Mouse (Mus musculus) lung, postnatal 0 days (tissue): ENCODE measurements around the gene Esrrb. TPM values are rescaled to one million over a fixed set of nuclear protein-coding genes. Genes with fewer than 3 reads are reported as not detected.

Experiments used
- ATAC-seq: fragments of 200-750 bp; cut with Nextera tagmentation; 2 replicates; pipeline ENCODE4 v1.8.0; 2017; ENCODE audit warnings: moderate library complexity
- DNase-seq: peaks from one replicate; pipeline ENCODE4 v3.0.0-alpha.2; 2016; ENCODE audit warnings: low spot score
- H3K27ac ChIP-seq: fragments of 300-500 bp; sonication (generic); 2 replicates; pipeline ENCODE4 v1.5.1; 2014; ENCODE audit warnings: antibody characterized with exemption, mild to moderate bottlenecking, low read length, mixed read lengths
- H3K27me3 ChIP-seq: fragments of 300-500 bp; sonication (generic); replicated peaks from 2 replicates; pipeline ENCODE4 v1.6.1; 2014; ENCODE audit warnings: low read length, mixed read lengths; ENCODE audit not compliant: insufficient read depth
- H3K36me3 ChIP-seq: fragments of 300-500 bp; sonication (generic); 2 replicates; pipeline ENCODE4 v1.6.1; 2014; ENCODE audit warnings: low read length, mixed read lengths; ENCODE audit not compliant: insufficient read depth
- H3K4me1 ChIP-seq: fragments of 300-500 bp; sonication (generic); 2 replicates; pipeline ENCODE4 v1.6.1; 2014; ENCODE audit warnings: antibody characterized with exemption, low read depth, low read length, mixed read lengths; ENCODE audit not compliant: insufficient read depth
- H3K4me2 ChIP-seq: fragments of 300-500 bp; sonication (generic); replicated peaks from 2 replicates; pipeline ENCODE4 v1.6.1; 2014; ENCODE audit warnings: low read depth, mild to moderate bottlenecking, low read length, moderate library complexity, mixed read lengths
- H3K4me3 ChIP-seq: fragments of 300-500 bp; sonication (generic); 2 replicates; pipeline ENCODE4 v1.5.1; 2014; ENCODE audit warnings: low read depth, low read length
- H3K9ac ChIP-seq: fragments of 300-500 bp; sonication (generic); replicated peaks from 2 replicates; pipeline ENCODE4 v1.6.1; 2014; ENCODE audit warnings: low read depth, mild to moderate bottlenecking
- H3K9me3 ChIP-seq: fragments of 300-500 bp; sonication (generic); 2 replicates; pipeline ENCODE4 v1.6.1; 2016; ENCODE audit warnings: low read length, mixed read lengths
- CTCF ChIP-seq: IDR thresholded peaks from 2 replicates; pipeline ENCODE4 v1.5.1; 2016; ENCODE audit warnings: antibody characterized with exemption, mild to moderate bottlenecking
- EP300 ChIP-seq: IDR thresholded peaks from 2 replicates; pipeline ENCODE4 v1.6.1; 2016; ENCODE audit warnings: antibody characterized with exemption, mild to moderate bottlenecking, control low read depth
- WGBS: fragments of 180-500 bp; shearing (Covaris S2); extraction: QIAGEN DNeasy Blood & Tissue Kit; methylation state at CpG from one replicate; pipeline ENCODE4 v1.1.7; 2014; 5-methylcytosine and 5-hydroxymethylcytosine counted together
- polyA plus RNA-seq: library from polyadenylated mRNA; unstranded; fragments of >200 nt; fragmentation: Nextera tagmentation; extraction: Ambion mirVana; gene quantifications from 2 replicates; pipeline ENCODE4 v1.2.1, GENCODE M21; 2015

The Esrrb gene
- polyA plus RNA-seq, 1 experiment from 2014 or later, result 0.07 TPM

- Histone ChIP-seq H3K4me2 (no peak overlapping the region), H3K4me1 (no peaks in the 10 kb centered on the region), H3K27ac (no peak overlapping the region), H3K4me3 (no peak overlapping the region), H3K36me3 (no peaks in the 10 kb centered on the region), H3K9ac (no peak overlapping the region), H3K27me3 (no peaks in the 10 kb centered on the region), H3K9me3 (no peaks in the 10 kb centered on the region)
- ATAC-seq, result no peak
- WGBS, result 32% methylated on average over 7 of the region's 7 CpGs
- TF ChIP-seq EP300 (no peak), CTCF (no peak)
- no peak for DNase-seq
Measured at GRCm38 (mm10) chr12:86395326-86395725, 34.4 kb downstream of the Esrrb start.

- Histone ChIP-seq H3K4me2 (no peak overlapping the region), H3K4me3 (no peak overlapping the region), H3K27me3 (no peaks in the 10 kb centered on the region), H3K4me1 (no peaks in the 10 kb centered on the region), H3K36me3 (no peaks in the 10 kb centered on the region), H3K9ac (no peak overlapping the region), H3K9me3 (no peaks in the 10 kb centered on the region), H3K27ac (no peak overlapping the region)
- DNase-seq (no peak), ATAC-seq (no peak)
- 21% methylated on average over 8 of the region's 8 CpGs for WGBS
- TF ChIP-seq EP300 (no peak), CTCF (no peak)
Measured at GRCm38 (mm10) chr12:86398762-86399161, 37.8 kb downstream of the Esrrb start.

GRCm38 (mm10) chr12:86402718-86403117 is 41.8 kb downstream of the Esrrb start:
- H3K27me3 ChIP-seq, result no peaks in the 10 kb centered on the region
- H3K9me3 ChIP-seq, result no peaks in the 10 kb centered on the region
- H3K4me3 ChIP-seq, result no peak overlapping the region
- no peak overlapping the region for H3K27ac ChIP-seq
- DNase-seq, result peak; percentile 71
- ATAC-seq, result peak; percentile 61
- H3K4me2 ChIP-seq, result peak overlapping the region; percentile 48
- no peaks in the 10 kb centered on the region for H3K36me3 ChIP-seq
- H3K4me1 ChIP-seq, result no peaks in the 10 kb centered on the region
- WGBS, result 2% methylated on average over 21 of the region's 21 CpGs
- no peak overlapping the region for H3K9ac ChIP-seq
- TF ChIP-seq EP300 (no peak), CTCF (peak; percentile 92)

DNA sequence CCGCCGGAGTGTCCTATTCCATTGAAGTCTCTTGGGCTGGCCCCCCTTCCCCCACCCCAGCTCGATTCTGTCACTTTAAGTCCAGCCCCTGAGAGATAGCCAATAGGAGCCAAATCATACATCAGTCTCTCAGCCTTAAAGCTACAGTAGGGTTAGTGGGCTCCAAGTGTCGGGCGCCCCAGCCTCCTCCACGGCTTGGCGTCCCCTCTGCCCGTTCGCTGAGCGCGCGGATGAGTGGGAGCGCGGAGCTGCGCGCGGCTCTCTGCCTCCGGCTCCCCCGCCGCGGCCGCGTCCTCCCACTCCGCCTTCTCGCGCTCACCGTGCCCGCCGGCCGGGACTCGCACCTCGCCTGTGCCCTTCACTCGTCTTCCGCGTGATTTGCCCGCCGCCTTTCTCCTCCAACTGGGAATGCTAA is 60.6 kb downstream of the Esrrb start:
- ATAC-seq (peak; percentile 57), DNase-seq (peak; percentile 6)
- H3K9ac ChIP-seq, result no peak overlapping the region

DNA sequence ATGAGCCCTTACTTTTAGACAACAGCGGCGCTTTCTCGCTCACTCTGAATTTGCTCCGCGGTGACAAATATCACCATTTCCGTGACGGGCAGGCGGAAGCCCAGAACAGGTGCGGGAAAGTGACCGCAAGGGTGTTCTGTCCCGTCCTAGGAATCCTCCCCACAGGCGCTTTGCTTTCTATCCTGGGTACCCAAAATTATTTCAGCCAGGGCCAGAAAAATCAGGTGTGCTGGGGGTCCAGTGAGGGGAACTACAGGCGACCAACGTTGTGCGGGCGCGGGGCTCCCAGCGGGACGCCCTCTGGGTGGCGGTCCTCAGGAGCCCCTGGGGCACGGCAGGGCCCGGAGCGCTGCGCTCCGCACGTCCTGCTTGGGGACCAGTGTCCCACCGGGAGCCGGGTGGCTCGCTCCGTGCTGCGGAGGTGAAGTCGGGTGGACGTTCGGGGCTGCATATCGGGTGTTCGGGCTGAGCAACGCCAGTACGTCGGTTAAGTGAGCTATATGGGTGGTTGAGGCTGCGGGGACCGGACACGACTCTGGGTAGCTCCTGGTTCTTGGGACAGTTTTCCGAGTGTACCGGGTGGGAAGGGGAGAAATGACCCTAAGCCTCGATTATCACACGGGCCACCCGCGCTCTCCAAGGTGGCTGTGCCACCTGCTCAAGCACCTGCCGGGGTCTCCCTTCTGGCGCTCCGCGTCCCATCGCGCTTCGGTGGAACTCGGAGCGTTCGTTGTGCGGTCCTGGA is 61.4 kb downstream of the Esrrb start:
- no peak overlapping the region for H3K27ac ChIP-seq
- peak overlapping the region; percentile 45 for H3K4me3 ChIP-seq
- no peaks in the 10 kb centered on the region for H3K9me3 ChIP-seq
- no peak overlapping the region for H3K9ac ChIP-seq
- no peak for TF ChIP-seq EP300
- TF ChIP-seq CTCF, result no peak
- WGBS, result 3% methylated on average over 59 of the region's 59 CpGs
- ATAC-seq, result no peak
- peaks cover 7% of the 10 kb centered on the region; the same call in 1 of the 2 replicates for H3K4me1 ChIP-seq
- DNase-seq, result no peak
- H3K36me3 ChIP-seq, result no peaks in the 10 kb centered on the region
- H3K27me3 ChIP-seq, result peaks cover 47% of the 10 kb centered on the region
- peak overlapping the region; percentile 62 for H3K4me2 ChIP-seq

More for the DNA sequence above, 60.6 kb downstream of the Esrrb start:
- Histone ChIP-seq H3K27me3 (peaks cover 47% of the 10 kb centered on the region), H3K27ac (no peak overlapping the region), H3K4me3 (peak overlapping the region; percentile 45), H3K9me3 (no peaks in the 10 kb centered on the region), H3K36me3 (no peaks in the 10 kb centered on the region), H3K4me2 (peak overlapping the region; percentile 62), H3K4me1 (peaks cover 7% of the 10 kb centered on the region; the same call in 1 of the 2 replicates)
- TF ChIP-seq EP300, result no peak
- TF ChIP-seq CTCF, result no peak
- WGBS, result under 1% methylated on average over 37 of the region's 37 CpGs

- TF ChIP-seq CTCF (no peak), EP300 (no peak)
- Histone ChIP-seq H3K27ac (no peak overlapping the region), H3K4me2 (no peak overlapping the region), H3K9ac (no peak overlapping the region), H3K36me3 (no peaks in the 10 kb centered on the region), H3K4me3 (no peak overlapping the region), H3K4me1 (peaks cover 7% of the 10 kb centered on the region; the same call in 1 of the 2 replicates), H3K27me3 (peaks cover 47% of the 10 kb centered on the region), H3K9me3 (no peaks in the 10 kb centered on the region)
- WGBS, result 8% methylated on average over 13 of the region's 13 CpGs
- no peak for ATAC-seq
- DNase-seq, result no peak
Measured at GRCm38 (mm10) chr12:86423102-86423501, 62.2 kb downstream of the Esrrb start.
